Mouse (Mus musculus) cerebellum, postnatal 14 days (tissue): Measurements from ENCODE around the gene Lnp1.
"Not testable (repeated sequence)": the region's sequence is repeated elsewhere in the genome, so short reads cannot be mapped to it uniquely, and the experiment has no call there.

Source experiments
- DNase-seq, 2 experiments: peaks; one replicate each; pipeline ENCODE4 v3.0.0; 2021; ENCODE audit warnings: mixed read lengths in 2 of 2

The Lnp1 gene

DNA sequence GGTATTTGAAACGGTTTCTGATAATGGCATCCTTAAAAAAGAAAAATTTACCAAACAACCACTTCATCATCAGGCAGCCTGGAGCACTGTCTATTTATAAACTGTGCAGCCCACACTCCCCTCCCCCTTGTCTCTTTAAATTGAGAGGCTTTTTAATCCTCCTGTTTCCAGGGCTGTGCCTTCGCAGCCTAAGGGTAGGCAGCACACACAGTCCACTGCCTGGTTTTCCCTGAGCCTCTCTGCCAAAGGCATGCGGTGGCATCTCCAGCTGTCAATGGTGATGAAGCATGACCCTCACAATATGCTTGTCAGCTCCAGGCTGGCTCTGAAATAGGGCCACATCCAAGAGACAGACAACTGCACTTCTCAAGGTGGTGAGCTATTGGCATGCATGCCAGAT lies at the start of gene Lnp1:
Gene Lnp1 (minus strand): TSS at position 39 of the 400 bp plus-strand sequence.
- peak; percentile 17 to 34 for DNase-seq

DNA sequence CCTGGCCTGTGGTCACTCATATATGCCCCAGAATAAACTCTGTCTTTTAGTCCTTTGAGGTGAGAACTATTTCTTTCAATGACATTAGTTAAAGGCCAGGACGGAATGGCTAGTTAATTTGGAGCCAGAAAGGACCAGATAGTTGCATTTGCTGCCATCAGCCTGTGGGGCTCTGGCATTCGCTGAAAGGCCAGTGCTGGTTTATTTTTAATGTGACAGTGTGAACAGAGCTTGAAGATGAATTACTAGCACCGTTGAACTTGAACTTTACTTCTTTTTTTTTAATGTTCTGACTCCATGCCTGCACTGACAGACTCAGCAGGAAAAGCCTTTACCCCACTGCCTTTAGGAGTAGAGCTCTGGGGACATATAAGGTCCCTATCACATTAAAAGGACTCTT lies 46.8 kb upstream of the Lnp1 start:
- DNase-seq: peak in 1 of 2 experiments; percentile 2

DNA sequence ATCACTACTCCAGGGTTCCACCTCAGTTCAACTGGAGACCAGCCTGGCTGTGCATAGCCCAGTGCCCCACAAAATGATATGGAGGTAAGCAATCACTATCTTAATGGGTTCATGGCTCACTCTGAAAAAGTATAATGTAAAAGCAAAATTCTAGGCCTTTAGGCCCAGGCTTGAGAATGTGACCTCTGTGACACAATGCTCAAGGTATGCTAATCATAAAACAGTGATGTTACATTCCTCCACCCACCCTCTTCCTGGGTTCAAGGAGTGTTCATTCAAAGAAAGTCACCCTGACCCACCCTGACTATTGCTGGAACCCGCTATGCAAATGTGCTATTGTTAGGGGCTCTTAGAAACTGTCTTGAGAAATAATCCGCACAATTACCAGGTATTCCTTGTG lies 30.4 kb upstream of the Lnp1 start:
- not testable (repeated sequence) for DNase-seq

DNA sequence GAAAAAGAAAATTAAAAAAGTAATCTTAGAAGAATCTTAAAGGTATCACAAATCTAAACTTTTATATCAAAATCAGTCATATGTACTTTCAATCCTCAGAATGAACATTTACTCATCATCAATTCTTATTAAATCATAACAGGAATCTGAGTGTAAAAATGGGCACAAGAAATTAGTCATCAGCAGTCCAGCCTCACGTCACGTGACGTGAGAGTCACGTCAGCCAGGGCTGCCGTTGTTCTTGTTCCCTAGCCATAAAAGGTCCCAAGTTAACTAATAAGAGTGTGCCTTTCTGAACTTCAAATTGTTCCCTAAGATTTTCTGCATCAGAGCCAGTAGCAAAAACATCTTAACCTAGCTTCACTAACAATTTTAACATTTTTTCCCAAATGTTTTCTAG lies 21.2 kb upstream of the Lnp1 start:
- DNase-seq: no peak

DNA sequence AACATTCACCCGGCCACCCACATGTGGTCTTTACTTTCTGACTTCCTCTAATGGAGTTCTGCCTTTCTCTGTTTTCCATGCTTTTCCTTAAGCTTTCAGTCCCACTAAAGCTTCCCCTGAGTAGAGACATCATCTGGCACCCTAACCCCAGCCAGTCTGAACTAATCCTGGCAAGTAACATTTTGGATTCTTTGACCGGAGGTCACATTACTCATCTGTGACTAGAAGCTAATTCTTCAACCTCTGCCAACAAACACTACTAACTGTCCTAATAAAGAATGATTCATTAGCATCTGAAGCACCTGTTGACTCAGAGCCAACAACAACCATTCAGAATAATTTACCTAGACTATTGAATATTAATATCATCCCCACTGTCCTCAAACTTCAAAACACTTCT lies 14.5 kb upstream of the Lnp1 start:
- no peak for DNase-seq

DNA sequence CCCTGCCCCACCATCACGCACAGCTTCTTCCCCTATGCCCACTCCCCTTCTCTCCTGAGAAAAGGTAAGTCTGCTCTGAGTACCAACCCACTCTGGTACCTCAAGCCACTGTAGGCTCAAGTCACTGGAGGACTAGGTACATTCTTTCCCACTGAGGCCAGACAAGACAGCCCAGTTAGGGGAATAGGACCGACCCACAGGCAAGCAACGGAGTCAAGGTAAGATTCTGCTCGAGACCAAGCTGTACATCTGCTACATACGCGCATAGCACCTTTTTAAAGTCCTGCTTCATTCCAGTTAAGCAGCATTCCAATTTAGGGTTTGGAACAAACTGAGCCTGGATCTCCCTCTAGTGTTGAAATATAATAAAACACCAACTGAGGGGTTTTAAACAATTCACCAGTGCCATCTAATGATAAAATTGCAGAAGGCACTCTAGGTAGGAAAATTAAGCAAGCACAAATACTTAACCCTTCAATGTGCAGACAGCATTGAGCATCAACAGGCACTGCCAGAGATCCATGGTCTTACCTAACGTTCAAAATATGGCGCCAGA lies 7.7 kb downstream of the Lnp1 start:
- peak; percentile 9 to 49 for DNase-seq

DNA sequence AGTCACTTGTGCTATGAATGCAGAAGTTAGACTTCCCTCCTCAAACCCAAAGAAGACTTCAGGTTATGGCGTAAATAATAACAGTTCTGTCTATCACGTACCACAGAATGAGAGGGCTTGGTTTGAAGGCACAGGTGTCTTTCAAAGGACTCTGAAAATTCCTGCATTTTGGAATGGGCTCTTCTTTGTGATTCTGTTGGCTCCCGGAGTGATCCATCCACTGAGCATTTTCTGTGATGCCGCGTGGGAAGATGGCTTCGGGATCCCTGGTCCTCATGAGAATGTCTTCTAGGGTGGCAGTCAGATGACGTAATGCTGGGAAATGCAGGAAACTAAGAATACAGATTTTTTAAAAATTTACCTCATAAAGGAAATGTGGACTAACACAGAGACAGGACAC lies 10.6 kb downstream of the Lnp1 start:
- no peak for DNase-seq

DNA sequence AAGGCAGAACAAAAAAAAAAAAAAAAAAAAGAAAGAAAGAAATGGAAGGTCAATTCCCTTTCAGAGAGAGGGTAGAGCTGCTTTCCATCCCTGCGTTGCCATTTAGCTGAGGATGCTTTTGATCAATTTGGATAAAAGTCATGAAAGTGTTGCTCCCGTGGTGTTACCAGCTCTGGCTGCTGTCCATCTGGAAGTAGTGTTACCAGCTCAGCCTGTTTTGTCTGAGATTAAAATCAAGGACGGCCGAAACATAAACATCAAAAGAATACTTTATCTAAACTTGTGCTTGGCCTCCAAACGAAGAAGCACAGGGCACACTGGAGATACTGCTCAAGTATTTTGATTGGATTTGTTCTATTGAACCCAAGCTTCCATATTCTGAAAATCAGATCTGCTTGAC lies 18.9 kb downstream of the Lnp1 start:
- DNase-seq: no peak

DNA sequence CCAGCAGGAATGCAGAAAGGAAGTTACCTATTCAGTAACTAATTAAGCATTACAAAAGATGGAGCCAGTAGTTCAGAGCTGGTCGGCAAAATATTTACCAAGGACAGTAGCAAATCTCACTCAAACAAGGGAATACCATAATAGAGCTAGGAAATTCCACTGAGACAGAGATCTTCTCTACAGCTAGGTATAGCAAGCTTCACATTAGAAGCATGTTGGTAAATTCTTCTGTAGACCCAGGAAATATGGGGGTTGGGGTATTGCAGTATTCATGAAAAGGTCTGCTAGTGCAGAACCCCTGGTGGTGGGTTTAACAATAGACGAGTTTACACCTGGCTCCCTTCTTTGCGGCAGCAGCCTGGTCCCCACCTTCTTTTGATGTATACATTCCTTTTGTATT lies 25.7 kb downstream of the Lnp1 start:
- DNase-seq: not testable (repeated sequence)

DNA sequence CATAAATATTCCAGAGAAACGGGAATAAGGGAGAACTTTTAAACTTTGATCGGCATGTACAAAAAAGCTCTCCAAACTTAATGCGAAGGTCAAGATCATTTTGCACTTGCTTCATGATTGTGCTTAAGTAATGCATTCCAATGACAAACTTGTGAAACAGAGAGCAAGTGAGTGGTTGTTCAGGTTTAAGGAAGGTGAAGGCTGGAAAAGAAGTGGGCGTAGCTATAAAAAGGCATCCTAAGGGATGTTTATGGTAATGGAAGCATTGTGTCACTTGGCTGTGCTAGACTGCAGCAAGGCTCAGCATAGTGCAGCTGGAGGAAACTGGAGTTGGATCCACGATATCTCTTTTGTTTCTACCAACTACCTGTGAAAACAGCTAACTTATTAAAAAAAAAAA lies 36.3 kb downstream of the Lnp1 start:
- DNase-seq: no peak

DNA sequence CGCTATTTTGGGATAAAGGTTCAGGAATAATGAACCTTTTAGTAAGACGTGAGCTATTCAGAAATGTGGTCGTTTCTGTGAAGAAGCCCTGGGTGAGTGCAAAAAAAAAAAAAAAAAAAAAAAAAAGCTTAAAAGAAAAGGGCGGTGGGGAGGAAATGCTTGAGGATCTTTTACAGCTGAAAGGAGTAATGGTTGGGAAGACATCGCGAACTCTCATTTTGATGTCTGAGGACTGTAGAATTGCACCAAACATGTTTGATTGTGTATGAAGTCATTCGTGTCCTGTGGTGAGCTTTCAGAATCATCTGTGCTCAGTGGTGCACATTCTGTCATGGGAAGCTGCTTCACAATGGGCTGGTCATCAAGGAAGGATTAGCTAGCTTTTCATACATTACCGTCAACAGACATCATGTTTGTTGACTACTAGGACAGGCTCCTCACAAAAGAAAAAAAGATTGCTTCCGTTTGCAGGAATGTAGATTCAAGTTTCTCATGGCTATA lies 41.2 kb downstream of the Lnp1 start:
- DNase-seq: no peak

DNA sequence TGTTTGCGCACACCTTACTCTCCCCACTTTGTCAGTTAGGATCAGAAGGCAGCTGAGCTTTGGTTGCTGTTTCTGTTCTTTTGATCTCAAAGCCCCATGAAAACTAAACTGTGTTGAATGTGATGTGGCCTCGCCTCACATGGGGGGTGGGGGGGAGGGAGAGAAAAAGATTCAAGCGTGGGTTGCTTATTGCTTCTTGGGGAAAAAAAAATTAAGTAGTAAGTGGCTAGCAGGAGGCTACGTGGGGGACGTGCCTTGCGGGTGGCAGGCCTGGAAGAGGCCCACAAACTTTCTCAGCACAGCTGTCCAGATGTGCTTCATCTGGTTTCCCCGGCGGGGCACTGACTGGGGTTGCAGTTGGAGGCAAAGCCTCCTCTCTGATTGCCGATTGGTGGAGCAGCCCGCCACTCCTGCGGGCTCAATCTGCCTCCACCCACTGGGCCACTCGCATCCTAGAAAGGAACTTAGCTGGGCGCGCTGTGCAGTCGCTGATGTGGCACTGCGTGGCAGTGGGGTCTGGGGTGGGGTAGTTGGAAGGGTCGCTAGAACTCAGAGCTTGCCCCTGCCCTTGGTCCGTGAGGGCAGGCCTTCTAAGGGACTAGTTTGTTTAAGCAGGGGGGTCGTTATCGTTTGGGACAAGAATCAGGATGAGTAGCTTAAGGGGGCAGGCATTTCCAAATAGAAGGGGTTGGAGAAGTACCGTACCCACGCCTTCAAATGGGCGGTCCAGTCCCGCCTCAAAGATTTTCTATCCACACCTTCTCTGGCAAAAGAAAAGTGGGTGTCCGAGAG lies 41.8 kb downstream of the Lnp1 start, which contains the start of gene Tmem45a:
Gene Tmem45a (minus strand): TSS at position 343 of the 792 bp plus-strand sequence.
- DNase-seq: peak; percentile 75 to 83

DNA sequence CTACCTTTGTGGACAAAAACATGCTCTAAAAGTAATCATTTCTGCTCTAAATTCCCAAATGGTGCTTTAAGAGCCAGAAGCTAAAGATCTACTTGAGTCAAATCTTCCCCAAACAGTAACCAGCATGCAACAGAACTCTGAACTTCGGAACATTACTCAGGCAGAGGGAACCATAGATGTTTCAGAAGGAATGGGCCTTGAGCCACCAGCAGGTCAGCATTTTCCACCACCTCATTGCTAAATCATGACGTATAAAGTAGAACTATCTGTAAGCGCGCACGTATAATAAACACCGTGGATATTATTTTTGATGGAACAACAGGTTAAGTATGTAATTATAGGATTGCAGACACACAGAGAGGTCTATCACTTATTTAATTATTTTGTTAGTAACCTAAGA lies 43.0 kb downstream of the Lnp1 start:
- DNase-seq: no peak

DNA sequence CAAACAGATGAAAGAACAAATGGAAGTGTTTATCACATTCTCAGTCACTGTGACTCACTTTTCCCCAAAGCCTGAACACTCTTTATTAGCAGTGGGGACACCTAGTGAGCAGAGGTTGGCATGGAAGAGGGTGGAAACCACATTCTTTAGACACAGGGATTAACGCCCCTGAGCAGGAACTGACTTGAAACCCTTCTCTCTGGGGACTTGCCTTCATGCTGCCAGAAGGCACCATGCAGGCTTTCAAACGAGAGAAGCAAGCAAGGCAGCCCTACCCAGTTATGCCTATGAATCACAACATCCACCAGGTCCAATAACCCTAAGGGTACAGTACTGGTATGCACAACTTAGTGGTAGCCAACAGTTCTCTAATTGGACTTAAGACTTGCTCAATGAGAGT lies 54.5 kb downstream of the Lnp1 start:
- no peak for DNase-seq

DNA sequence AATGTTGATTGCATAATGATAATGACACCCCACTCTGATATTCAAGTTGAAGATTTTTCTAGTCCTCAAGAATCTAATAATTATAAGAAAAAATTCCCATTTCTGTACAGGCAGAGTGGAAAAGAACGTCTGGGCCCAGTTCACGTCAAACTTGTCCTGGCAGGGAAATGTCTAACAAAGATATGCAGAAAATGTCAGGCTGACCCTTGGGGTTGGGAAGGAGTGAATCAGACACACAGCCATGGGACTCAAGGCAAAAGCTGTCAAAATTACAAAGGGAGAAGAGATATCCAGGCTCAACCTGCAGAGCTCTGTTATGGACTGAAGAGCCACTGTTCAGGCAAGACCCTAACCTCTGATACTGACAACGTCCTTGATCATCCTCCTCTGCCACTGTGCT lies 57.4 kb downstream of the Lnp1 start:
- no peak for DNase-seq

DNA sequence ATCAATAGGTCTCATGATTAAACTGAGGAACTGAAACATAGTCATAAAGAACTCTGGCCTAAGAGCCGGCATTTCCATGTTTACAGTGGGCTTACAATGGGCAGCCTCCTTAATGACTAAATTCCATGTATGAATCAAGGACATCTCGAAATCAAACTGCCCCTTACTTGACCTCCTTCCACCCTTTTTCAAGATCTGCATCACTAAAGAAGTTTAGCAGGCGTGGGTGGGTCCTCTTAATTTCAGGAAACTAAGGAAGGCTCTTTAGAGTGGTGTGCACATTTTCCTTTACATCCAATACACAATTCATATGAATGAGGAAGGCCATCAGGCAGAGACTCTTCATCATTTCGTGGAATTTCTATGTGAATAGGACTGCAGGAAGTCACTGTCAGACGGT lies 59.5 kb downstream of the Lnp1 start:
- DNase-seq: no peak

DNA sequence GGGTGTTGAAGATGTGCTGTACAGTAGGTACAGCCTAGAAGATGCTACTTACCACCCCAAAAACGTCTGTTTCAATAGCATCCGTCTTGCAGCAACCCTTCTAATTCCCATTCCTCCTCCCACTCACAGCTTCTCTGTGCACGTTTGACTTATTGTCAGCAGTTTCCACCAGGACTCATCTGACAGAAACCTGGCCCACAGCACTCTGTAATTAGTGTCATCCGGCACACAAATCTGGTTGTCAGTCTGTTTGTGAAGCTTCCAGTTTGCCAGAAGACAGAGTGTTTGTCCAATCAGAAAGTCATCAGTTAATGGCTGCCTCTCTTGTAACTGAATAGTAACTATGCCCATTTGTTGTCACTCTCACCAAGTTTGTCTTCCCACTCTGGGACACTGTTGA lies 60.3 kb downstream of the Lnp1 start:
- no peak for DNase-seq
